Mouse (Mus musculus): ENCODE results near the gene Laptm5.

Gene Laptm5

DNA sequence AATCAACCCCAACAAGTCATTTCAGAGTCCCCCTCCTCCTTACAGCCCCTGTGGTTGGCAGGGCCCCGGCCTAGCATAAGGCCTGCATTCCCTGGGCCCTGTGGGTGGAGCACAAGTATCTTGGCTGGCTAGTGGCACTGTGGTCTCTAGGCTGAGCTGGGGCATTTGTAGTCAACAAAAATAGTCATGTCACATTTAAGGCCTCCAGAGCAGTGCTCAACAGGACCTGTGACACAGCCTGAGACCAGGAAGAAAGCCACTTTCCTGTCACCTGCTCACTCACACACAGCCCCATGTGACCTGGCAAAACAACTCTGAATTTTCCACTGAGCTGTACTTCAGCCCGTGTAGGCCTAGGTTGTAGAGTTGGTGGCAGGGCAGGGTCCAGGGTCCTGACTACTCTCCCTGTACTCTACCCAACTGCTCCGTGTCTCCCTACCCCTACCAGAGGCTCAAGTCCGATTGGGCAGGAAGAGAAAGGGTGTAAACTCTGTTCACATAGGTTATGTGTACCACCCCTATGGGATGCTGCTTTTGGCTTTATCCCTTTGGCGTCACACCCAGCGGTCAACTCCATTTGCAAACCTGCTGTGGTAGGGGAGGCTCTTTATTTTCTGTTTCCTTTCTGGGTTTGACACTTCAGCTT is 13.0 kb upstream of the Laptm5 start:
- no peak for DNase-seq (ENCODE audit: low spot score)

DNA sequence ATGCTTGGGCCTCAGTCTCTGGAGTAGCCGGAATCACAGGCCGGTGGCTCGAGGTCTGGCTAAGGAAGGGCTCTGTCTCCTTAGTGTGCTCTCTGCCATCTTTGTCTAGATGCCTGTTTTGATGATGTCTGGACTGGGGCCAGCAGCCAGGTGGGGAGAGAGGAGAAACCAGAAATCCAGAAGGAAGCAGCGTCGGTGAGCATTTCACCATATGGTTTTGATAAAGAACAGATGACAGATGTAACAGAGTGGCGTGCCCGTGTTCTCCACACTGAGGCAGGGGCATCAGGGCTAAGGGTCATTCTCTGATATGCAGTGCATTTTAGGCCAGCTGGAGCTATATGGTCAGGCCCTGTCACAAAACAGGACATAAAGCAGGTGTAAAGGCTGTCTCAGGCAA is 12.2 kb upstream of the Laptm5 start:
- no peak for DNase-seq (ENCODE audit: low spot score)

DNA sequence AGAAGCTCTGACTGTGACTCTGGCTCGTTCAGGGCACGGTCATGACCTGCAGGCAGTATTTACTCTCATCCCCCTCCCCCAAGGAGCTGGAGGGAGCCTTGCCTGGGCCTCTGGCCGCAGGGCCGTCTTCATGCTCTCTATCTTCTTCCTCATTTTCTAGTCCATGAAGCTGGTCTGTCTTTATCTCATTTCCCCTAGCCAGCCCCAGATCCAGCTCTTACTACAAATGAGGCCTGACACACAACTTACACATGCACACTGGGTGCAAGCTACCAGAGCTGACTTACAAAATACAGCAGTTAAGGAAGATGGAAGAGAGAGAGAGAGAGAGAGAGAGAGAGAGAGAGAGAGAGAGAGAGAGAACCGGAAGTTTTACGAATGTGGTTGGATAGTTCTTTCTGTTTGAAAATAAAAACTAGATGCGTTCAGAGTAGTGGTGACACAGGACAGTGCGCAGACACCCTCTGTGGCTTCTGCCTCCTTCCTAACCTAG is 10.6 kb upstream of the Laptm5 start:
- DNase-seq (ENCODE audit: low spot score), result peak; percentile 55

DNA sequence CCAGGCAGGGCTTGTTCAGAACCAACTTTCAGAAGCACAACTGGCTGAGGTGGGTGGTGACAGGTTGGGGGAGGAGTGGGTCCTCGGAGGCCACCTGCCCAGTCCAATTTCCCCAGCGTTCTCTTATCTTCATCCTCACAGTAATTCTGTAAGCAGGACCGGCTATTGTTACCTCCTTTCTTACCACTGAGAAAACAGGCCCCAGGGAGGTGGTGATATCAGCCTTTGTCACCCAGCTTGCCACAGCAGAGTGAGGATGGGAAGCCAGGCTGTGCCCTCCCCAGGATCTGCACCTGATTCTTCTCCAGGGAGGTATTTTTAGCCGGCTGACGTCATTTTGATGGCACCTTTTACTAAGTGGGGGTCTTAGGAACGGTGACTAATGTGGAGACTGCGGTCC is 7.9 kb upstream of the Laptm5 start:
- no peak for DNase-seq (ENCODE audit: low spot score)

DNA sequence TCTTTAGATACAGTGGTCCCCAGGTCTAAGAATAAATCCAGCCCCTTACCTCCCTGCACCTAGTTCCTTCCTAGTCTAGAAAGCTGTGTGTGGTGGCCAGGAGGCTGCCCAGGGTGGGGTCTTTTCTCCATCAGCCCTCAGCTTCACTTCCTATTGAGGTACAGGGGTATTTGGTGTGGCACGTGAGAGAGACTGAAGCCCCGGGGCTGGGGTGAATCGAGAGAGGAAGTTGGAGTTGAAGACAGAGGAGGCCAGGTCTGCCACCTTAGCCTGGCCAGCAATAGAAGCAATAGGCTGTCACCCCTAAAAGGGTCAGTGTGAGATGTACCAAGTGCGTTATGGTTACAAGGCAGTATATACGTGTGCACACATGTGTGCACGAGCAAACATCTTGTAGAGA is 7.0 kb upstream of the Laptm5 start:
- DNase-seq (ENCODE audit: low spot score), result no peak

DNA sequence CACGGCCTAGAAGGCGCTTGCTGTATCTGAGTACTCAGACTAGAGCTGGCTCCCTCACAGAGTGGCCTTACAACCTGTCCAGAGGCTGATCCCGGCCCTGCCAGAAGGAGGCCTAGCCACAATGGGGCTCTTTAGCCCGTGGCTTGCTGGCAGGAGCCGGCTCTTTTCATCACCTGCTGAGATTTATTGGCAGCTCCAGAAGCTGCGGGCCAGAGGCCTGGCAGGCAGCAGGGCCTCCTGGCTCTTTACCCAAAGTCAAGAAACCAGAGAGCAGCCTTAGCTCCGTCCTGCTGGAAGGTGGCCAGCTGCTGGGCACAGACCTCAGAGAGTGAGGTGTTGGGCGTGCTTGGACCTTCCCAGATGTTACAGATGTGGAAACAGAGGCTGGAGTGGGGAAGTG is 6.6 kb upstream of the Laptm5 start:
- DNase-seq (ENCODE audit: low spot score), result peak; percentile 44

DNA sequence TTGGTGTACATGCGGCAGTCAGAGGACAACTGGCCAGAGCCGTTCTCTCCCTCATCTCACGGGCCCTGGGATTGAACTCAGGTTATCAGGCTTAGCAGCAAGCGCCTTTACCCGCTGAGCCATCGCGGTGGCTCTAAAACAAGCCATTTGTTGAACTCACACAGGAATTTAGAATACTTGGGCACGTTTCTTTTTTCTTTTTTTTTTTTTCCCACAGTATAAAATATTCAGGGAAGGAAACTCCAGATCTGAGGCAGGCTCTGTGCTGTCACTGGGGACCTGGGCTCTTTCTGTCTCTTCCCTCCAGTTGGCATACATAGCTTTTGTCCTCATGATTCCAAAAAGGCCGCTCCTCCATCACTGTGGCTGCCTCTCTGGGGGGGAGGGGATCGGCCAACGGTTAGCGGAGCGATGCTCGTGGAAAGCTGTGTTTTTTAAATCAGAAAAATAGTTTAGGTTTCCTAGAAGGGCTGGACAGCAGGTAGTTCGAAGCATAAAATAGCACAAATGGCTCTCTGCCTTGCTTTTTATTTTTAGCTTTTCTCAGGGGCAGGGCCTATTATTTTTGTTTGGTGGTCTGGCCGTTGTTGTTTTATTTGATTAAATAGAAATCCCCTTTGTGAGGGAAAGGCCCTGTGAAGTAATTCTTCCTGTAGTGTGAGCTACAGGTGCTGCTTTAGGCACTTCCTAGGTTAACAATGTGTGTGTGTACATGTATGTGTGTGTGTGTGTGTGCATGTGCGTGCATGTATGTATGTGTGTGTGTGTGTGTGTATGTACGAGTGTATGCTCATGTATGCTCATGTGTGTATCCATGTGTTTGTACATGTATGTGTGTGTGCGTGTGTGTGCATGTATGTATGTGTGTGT is 5.5 kb upstream of the Laptm5 start:
- DNase-seq (ENCODE audit: low spot score), result no peak

DNA sequence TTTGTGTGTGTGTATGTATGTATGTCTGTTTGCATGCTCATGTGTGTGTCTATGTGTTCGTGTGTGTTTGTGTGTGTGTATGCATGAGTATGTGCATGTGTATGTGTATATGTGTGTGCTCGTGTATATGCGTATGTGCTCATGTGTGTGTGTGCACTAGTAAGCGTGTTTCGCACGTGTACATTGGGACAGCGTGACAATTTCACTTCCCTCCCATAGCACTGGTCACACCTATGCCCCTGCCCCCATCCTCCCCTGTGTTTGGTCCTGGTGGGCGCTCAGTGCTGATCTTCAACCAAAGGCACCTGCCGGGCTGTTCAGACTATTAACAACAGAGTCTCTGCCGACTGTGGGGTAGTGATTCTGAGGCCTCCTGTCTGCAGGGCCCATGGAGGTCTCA is 4.8 kb upstream of the Laptm5 start:
- DNase-seq (ENCODE audit: low spot score), result no peak

DNA sequence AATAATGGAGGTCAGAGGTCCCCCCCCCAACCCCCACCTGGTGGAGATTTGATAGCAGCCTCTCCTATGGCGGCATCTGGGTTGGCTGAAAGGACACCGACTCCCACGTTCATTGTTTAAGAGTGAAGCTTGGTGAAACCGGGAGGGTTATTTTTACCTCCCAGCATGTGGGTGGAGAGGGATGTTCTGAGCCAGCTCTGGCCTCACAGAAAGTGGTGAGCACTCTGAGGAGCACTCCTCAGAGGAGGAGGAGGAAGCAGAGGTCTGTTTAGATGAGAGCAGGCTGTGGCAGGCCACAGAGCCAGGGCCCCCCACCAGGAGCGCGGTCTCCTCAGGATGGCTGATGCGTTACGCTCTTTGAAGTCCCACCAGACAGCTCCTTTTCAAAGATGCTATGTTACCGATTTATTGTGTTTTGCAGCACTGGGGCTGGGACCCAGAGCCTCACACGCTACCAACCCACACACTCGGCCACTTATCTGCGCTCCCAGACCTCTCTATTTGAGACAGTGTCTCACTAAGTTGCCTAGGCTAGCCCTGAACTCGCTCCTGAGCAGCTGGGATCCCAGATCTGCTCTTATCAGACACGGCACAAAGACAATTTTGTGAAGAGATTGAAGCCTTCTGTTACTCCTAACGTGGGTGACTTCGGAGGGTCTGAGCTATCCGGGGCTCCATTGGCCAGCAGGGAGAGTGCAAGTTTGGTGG is 3.6 kb upstream of the Laptm5 start:
- DNase-seq (ENCODE audit: low spot score), result no peak

DNA sequence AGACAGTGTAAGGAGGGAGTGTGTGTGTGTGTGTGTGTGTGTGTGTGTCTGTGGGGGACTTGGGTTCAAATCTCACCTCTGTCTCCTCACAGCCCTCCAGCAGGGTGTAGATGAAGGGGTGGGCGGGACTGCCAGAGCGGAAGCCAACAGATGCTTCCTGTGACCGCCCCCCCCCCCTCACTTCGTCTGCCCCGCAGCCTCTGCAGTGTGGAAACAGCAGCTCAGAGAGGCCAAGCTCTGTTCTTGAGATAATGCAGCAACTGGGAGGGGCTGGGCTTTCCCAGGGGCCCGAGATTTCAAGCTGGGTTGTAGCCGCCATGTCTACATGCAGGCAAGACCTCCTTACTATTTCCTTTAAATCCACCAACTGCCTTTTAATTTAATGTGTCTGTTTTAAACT is 2.3 kb upstream of the Laptm5 start:
- DNase-seq (ENCODE audit: low spot score), result no peak

DNA sequence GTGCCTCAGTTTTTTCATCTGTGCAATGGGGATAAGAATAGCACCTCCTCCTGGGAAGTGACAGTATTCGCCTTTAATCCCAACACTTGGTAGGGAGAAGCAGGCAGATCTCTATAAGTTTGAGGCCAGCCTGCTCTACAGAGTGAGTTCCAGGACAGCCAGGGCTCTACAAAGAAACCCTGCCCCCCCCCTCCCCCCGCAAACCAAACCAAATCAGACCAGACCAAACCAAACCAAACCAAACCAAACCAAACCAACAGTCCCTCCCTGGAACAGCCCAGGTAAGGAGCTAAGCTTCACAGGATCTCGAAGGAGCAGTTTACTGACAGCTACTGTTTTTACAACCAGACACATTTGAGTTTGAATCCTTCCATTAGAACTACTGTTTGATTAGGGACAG is 299 bp upstream of the Laptm5 start:
- DNase-seq (ENCODE audit: low spot score), result no peak

DNA sequence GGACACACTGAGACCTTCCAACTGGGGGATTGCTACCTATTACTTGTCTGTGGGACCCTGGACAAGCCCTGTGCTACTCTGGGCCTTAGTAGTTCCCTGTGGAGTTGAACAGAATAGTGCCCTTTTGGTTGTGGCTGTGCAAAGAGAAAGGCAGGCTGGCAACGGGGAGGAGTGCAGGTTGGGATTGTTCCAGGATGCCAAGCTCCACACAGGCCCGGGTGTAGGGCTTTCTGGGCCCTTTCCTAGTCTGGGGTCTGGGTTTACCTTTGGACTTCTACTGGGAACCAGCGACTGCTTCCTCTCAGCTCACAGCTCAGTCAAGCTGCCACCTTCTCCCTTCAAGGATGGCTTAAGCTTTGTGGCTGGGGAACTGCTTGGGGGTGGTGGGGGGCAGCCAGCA is 586 bp downstream of the Laptm5 start:
- no peak for DNase-seq (ENCODE audit: low spot score)

DNA sequence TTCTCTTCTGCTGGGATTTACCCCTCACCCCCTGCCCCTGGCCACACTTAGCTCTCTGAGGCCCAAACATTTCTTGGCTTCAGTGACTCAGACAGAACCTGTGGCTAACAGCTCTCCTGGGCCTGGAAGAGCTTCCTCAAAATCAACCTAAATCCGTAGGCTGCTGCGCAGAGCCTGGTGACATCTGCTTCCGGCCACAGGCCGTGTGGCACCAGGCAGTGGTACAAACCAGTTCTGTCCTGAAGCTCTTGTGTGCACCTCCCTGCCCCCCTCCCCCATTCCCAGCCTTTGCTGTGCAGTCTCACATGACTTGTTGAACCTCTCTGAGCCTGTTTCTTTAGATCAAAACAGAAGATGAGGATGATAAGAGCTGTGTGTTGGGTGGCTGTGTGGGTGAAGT is 1.1 kb downstream of the Laptm5 start:
- no peak for DNase-seq (ENCODE audit: low spot score)

DNA sequence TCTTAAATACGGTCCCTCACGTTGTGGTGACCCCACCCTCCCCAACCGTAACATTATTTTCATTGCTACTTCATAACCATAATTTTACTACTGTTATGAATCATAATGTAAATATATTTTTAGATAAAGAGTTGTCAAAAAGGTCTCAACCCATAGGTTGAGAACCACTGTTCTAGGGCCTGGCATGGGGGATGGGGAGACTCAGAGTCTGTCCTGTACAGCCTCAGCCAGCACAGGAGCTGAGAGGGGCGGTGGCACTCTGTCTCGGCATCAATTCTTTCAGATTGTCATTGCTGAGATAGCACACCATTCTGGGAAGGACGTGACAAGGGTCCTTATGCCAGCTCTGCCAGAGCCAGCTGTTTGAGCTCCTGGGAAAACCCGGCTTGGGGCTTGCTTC is 1.6 kb downstream of the Laptm5 start:
- no peak for DNase-seq (ENCODE audit: low spot score)

DNA sequence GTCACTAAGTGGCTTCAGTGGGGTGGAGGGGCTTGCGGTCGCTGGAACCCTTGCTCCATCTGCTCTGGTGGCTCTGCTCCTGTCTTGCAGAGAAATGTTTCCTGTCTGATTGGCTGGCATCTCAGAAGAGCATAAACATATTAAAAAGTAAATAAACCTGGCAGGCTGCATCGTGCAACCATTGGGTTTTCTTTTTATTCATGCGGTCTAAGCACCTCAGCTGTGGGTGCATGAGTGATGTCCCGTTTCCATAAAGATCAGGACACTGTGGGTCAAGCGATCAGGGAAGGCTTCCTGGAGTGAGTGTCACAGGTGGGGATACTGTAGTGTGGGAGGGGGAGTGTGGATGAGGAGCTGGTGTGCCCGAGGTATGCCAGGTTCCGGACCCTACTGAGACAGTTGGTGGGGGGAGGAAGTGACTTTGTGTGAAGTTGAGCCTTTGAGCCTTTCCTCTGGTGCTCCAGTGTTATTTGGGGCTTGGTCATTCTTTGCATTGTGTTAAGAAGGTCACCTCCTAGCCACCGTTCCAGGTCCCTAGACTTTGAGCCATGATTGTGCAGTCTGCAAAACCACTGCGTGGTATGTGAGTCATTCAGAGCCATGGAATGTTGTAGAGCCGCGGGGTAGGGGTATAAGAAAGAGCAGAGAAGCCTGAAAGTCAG is 2.2 kb downstream of the Laptm5 start:
- no peak for DNase-seq (ENCODE audit: low spot score)

DNA sequence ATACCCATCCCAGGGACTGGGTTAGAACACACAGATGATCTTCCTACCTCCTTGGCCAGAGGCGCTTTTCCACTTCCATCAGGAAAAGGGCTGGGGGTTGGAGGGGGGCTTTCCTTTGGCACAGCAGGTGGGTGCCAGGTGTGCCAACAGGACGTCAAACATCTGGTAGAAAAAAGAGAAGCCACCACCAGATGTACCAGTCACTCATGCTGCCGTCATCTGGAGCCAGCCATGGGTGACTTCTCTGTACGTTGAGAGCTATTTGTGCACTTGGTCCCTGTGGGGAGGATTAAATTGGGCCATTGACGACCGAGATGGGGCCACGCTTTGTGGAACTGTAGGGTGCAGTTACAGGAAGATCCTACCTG is 2.7 kb downstream of the Laptm5 start:
- no peak for DNase-seq (ENCODE audit: low spot score)

DNA sequence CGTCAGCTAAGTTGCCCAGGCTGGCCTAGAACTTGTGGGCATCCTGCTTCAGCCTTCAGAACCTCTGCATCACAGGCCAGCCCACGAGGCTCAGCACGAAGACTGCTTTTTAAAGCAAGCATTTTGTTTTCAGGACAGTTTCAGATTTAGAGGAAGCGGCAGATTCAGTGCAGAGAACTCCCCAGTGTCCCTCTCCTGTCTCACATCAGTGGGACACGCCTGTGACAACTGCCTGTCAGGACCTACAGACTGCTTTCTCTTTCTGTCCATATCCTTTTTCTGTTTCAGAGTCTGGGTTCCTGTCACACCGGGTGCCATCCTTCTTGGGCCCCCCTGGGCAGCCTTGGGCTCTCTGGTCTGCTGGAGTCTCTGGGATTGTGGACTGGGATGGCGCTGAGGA is 3.7 kb downstream of the Laptm5 start:
- no peak for DNase-seq (ENCODE audit: low spot score)

DNA sequence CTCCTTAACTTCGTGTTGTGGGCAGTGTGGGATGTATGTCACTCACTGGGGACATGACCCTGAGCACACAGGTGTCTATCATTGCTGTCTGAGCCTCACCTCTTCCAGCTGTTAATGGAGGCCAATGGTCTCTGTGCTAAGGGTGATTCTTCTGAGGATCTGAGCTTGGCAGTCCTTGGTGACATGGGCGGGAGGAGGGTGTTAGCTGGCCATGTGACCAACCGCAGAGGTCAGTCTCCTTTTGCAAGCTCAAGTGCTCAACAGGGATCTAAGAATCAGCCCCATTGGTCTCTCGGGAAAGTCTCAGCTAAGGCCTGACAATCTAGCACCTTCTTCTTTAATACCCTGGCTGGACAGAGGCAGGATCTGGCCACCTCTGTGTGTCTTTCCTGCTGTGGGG is 4.6 kb downstream of the Laptm5 start:
- no peak for DNase-seq (ENCODE audit: low spot score)

DNA sequence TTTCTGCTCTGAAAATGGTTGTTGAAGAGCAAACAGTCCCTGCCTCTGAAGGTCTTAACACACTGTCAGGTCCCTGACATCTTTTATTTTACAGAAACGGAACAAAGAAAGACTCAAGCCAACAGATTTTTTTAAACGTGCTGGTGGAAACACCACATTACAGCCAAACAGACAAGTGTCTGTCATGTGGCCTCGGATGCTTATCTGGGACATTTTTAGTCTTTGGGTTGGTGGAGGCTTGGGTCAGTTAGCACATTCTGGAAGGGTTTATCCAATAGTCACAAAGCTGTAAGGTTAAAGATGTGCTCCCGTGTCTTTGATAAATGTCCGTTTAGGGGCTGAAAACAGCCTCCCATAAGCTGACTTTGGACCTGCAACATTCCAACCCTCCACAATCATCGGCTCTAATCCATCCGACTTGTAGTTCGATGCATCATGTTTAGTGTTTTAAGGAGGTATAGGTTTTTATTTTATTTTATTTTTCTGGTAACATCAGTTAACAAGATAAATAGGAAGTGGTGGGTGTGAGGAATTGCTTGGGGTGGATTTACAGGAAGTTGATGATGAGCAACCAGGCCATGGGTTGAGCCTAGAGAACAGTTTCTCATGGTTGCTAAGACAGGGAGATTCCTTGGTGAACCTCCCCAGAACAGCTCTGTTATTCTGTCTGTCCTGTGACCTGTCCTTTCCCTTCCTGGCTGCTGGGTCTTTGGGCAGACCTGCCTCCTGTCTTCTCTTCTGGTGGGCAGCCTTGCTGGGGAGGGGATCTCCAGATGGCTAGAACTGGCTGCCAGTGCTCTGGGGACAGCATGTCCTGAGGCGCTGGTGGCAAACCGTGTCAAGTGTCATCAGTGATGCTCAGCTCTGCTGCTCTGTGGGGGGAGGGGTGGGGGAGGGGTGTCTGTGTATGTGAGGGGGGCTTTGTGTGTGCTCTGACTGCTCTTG is 6.2 kb downstream of the Laptm5 start:
- DNase-seq (ENCODE audit: low spot score), result no peak

DNA sequence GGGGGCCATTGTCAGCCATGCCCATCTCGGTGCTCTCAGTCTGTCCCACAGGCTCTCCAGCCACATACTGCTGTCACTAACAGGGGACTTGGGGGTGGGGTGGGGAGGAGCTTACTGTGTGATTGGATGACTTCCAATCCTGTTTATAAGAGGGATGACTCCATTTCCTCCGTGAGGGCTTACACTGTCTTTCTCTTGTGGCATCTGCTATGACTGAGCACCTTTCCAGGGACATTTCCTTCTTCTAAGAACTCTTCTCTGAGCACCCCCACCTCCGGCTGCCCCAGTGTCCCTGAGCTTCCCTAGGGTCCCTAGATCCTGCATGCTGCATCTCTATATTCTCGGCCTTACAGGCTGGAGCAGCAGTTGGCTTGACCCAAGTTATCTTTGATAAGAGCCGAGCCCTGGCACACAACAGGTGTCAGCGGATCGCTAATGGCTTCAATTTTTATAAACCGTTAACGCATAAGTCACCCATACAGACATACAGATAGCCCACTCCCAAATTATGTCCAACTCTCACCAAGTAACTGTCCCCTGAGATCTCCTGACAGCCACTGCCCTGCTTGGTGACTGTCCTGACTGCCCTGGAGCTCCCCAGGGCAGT is 6.9 kb downstream of the Laptm5 start:
- no peak for DNase-seq (ENCODE audit: low spot score)
